Mouse (Mus musculus): ENCODE data around the gene Taf1a. TPM values are rescaled to one million over a fixed set of nuclear protein-coding genes. Genes with fewer than 3 reads are reported as not detected.
"Not testable (repeated sequence)": the region's sequence is repeated elsewhere in the genome, so short reads cannot be mapped to it uniquely, and the experiment has no call there.

Gene Taf1a
- polyA plus RNA-seq (2017; shearing (Covaris generic)): 10 to 100 TPM; 31.3 to 39.7 TPM

DNA sequence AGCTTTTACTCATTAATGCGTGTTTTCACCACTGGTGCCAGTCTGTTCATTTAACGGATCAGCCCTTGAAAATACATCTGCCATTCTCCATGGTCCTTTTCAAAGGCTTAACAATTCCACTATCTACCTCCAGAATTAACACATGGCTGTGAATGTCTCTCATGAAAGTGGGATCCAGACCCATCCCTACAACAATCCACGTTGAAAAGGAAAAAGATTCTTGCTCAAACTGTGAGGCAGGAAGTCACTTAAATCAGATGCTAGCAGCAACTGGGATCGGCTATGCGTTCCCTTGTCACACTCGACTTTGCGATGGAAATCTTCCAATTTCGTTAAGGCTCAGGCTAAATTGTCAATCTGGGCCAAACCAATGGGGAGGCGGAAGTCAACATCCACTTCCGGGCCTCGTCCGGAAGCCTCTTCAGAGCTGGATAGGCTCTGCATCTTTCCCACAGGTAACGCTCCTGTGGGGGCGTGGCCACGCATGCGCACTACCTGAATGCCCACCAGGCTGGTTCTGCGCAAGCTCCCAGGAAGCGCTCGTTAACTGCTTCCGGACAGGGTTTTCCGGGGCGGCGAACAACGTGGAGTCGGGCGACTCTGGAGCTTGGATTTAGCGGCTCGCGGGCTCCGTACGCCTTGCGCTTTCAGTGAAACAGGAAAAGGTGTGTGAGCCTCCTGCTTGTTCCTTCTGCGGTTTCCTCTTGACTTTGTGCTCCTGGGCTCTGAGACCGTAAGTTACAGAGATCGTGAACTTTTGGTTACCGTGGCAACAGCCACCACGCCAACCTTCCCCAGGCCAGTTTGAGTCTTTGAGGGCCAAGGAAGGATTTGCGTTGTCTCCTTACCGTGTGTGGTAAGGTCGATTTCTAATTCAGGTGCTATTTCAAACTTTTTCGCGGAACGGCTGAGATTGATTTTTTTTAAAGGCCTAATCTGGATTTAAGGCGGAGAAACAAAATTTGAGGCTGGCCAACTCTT, at the start of gene Taf1a:
TSS of gene Taf1a (plus strand) at position 556 of the 981 bp plus-strand sequence.
- ATAC-seq: peak; percentile 99

DNA sequence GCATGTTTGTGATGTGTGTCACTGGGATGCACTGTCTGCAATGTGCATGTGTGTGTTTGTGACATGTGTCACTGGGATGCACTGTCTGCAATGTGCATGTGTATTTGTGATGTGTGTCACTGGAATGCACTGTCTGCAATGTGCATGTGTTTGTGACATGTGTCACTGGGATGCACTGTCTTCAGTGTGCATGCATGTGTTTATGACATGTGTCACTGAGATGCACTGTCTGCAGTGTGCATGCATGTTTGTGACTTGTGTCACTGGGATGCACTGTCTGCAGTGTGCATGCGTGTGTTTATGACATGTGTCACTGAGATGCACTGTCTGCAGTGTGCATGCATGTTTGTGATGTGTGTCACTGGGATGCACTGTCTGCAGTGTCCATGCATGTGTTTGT, 45.9 kb upstream of the Taf1a start:
- ATAC-seq: not testable (repeated sequence)

DNA sequence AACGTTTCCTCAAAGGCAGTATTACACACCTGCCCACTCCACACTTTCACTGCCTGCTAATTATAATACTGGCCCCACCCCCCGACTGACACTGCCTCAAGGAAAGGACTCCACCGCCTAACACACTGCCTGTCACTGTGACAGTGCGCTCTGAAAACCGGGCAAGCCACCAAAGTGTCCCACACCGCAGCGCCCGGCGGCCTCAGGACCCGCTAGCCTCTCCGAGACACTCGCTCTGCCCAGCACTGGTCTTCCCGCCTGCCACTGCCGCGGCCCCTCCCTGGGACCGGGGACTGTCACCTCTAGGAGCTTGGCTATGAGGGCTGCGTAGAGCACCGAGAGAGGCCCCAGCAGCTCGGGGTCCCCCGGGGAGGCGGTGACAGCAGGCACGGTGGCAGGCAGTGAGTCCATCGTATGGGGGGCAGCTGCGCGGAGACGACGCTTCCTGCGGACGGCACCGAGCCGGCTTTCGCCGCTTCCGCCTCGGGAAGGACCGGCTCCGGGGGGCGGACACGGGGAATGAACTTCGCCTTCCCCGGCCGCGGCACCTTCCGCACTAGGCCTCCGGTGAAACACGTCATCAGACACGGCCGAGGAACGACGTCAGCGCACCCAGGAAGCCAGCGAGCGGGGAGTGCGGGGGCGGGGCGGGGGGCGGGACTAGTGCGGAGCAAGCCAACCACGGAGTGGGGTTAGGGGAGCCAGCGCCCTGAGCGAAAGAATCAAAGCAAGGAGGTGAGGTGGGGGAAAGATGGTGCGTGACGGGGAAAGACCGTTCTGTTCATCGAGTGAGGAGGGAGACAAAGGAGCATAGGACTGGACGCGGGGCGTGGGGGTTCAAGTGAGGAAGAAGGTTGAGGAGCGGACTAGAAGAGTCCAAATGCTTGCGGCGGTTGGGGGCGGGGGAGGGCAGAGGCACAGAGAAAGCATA, 43.6 kb upstream of the Taf1a start:
- ATAC-seq: peak; percentile 89

DNA sequence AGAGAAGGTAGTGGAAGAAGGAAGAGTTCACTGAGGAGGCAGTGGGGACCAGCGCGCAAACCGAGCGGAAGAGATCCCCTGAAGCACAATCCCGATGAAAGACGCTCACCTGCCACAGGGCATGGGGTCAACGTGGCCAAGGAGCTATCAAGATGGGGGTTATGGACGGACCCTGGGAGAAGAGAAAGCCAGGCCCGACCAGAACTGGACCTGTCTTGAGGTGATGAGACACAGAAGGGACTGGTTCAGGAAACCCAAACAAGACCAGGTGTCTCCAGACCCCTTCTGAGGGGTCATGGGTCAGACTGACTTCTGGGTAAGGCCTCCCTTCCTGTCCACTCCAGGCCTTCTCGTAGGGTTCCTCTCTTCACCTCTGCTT, 43.0 kb upstream of the Taf1a start:
- no peak for ATAC-seq

DNA sequence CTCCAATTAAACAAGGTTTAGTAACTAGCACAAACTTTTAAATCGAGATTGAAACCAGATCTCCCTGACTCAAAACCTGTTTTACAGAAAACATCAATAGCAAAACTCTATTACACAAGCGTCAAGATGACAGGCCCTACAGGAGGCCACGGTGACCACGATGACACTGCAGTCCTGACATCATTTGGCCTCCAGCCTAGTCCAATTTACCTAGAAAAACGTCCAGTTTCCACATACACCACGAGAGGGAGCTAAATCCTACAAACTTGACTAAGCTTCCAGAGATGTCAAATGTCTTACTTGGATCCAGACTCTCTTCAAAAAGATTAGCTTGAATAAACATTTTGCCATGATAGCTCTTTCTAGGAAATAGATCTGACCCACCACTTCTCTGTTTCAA, 38.9 kb upstream of the Taf1a start:
- peak; percentile 48 for ATAC-seq

DNA sequence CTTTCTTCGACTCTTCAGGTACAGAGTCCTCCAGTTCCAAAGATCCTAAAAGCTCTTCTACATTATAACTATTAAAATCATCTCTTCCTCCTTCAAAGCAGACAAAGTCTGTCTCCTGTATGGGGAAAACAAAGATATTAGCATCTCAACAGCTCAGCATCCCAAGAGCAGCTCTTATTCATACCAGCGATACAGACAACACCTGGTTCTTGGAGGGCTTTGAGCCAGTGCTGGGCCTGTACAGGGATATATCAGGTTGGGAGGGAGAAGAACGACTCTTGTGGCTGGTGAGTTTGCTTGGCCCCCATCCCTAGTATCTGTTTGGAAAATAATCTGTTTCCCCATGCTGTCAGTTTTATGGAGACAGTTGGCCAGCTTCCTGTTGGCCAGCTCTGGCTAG, 29.9 kb upstream of the Taf1a start:
- no peak for ATAC-seq

DNA sequence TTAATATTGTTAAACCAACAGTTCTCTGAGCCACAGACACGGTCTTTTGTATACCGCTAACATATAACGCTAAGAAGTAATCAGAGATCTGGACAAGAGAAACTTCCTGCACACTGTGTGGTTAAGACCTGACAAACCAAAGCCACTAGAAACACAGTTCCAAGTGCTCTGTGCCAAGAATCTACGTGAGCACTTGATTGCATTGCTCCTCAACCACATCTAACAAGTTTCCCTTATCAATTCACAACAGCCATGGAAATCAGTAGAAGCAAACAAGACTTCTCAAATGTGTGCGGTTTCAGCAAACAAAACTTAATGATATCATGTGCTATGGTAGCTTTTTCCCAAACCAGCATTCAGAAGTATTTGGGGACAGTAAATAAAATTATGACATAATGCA, 26.5 kb upstream of the Taf1a start:
- ATAC-seq: no peak

DNA sequence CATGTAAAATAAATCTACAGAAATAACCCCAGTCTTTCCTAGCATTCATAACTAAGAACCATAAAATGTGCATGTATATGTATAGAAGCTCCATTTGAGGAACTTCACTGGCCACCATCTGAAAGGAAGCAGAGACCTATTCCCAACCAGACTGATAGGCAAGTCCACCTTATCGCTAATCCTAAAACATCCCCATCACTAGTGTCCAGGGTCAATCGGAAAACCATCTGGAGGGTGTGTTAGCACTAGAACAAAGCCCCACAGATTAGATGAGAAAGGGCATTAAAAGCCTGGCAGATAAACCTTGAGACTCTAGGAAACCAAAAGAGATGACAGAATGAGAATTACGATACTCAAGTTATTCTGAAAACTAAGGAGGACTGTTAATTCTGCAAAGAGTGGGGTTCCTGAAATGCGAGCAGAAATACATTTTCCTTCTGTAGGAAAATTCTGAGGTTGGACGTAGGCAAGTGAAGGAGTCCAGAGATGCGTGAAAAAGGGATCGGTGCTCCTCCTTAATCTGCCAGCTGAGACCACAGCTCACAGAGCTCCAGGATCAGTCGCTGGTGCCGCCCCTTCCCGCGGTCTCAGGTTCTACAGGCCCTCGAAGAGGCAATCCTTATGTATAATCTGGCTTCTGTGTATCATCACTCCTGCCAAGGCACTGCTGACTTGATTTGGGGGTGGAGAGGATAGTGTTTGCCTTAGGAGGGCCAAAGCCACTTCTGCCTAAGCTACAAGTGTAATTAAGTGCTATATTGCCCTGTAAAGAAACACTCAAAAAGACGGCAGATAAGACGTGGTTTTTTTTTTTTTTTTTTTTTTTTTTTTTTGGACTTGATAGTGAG, 25.8 kb upstream of the Taf1a start:
- ATAC-seq: no peak

DNA sequence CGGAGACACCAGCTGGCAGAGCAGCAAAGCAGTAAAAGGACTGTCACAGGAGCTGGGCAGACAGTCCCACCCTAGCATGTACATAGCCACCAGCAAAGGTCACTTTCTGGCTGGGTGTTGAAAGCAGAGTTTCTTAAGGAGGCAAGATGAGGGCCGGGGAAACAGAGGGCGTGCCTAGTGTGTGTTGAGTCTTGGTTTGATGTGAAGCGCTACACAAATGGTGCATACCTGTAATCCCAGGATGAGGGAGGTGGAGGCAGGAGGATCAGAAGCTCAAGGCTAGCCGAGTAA, 25.3 kb upstream of the Taf1a start:
- no peak for ATAC-seq

DNA sequence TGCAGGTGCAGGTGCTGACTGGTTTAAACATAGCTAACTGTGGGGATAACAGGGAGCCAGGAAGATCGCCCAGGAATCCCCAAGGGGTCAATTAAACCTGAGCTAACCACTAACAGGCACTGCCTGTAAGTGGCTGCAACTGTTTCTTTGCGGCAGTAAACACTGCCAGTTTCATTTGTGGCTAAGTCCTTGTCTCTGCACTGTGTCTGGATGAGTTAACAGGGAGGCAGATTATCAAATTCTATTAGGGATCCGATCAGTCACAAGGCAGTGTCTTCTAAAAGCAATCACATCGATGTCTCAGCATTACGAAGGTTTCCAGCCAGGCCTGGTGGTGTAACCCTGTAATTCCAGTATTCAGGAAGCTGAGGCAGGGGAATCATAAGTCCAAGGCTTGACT, 22.4 kb upstream of the Taf1a start:
- no peak for ATAC-seq

DNA sequence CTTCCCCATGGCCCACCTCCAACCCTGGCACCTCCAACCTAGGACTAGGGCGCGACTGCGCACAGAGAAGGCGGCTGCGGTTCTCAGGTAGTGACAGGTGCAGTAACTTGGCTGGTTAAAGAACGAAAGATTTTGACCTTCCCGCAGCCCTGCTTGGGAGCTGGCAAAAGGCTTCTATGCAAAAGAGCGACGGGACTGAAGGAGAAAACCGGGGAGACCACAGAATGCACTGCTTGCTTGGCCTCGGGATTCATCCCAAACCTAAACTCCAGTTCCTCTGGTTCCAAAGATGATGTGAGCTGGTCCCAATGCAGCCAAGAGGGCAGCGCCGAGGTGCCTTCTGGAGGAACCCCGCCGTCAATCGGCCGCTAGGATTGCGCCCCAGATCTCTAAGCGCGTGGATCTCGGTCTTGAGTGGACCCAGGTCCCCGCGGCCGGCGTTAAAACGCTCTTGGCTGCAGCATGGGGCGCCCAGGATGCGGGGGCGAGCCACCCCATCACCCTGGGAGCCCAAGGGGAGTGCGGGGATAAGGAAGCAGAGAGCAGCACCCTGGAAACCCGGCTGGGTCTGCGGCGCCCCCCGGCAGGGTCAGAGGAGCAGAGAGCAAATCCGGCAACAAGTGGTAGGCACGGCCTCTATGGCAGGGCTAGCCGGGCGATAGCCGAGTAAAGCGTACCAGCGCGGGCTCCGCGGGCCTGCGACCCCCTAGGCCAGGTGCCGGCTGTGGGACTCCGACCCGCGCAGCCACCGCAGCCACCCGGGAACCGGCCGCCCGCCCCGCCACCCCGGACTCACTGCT, 20.0 kb upstream of the Taf1a start:
- peak; percentile 24 for ATAC-seq

DNA sequence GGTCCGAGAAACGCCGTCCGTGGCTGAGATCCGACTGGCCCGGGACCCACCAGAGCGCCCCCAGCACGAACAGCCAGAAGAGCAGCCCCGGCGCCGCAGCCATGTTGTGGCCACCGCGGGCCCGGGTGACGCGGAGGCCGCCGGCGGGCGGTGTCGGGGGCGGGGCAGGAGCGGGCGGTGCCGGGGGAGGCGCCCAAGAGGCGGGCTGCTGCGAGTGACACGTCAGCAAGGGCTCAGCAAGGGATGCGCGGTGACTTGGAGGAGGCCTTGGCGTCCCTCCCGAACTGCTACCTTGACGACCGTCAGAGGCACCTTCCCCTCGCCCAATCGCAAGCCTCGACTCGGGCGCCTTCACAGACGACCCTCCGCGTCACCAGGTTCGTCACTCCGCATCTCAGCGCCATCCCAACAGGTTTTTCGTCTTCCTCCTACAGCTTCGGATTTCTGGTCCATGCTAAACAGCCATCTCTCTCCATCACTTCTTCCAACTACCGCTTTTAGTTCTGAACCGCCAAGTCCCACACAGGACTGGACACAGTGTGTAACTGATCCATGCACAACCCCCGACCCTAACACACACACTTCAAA, 19.3 kb upstream of the Taf1a start, which contains the start of gene Mia3:
TSS of gene Mia3 (minus strand) at position 127 of the 588 bp plus-strand sequence.
- peak; percentile 97 for ATAC-seq

DNA sequence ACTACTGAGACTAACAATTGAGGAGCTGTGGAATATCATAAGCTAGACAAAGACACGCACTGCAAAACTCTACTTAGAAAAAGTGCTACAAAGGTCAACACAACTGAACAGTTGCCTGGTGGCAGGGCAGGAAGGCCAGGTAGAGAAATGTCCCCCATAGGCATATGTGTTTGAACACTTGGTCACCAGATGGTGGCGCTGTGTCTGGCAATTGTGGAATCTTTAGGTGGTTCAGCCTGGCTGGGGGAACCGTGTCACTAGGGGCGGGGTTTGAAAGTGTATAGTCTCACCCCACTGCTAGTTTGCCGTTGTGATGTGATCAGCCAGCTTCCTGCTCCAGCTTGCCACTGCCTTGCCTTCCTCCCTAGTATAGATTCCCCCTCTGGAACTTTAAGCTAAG, 14.1 kb upstream of the Taf1a start:
- no peak for ATAC-seq

DNA sequence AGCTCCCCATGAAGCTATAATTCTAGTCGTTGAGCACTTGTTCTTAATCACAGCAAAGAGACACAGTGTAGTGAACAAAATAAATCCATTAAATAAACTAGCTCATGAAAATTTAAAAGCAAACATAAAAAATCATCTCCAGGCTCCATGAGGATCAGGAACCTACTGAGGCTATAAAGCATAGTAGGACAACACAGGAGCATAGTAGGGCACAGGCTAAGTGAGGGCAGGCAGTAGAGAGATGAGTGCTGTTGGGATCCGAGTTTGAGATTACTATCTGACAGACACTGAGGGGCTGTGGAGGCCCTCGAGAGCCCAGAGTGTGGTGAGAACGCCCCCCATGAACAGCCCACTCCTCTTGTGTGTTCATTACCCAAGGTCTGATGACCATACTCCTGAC, 11.7 kb upstream of the Taf1a start:
- ATAC-seq: no peak

DNA sequence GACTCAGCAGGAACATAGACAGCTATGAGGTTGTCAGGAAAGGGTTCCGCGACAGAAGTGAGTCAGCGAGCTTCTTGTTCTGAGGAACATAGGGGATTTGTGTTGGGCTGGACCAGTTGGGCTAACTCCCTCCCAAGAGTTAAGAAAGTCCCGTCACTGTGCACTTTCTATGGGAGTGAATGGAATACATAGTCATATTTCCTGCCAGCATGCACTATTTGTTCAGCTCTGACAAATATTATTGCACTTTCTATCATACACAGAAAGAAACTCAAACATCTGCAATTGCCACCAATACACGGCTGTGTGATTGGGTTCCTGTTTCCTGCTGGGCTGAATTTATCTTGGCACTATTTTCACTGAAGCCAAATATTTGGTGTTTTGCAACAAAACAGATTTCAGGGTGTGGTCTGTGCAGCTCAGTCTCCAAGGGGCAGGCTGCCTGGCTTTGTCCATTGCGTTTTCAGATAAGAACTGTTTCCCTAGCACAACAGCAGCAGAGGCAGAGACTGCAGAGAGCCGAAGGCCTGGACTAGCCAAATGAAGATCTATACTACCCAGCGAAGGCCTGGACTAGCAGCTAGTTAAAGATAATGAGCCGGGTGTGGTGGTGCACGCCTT, 10.3 kb upstream of the Taf1a start:
- ATAC-seq: no peak

DNA sequence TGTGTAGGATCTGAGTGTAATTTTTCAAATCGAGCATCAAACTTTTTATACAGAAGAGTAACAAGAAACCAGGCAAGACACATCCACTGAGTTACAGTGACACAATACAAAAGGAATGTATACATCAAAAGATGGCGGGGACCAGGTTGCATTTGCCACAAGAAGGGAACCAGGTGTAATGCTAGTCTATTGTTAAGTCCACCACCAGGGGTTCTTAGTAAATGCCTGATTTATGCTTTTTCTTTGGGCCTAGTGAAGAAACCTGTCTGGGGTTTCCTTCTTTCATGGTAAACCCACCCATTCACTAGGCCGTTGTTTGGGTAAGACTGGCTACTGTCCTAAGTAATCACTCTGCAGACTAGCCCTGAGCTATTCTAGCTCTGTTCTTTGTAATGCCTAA, 9.4 kb upstream of the Taf1a start:
- not testable (repeated sequence) for ATAC-seq

DNA sequence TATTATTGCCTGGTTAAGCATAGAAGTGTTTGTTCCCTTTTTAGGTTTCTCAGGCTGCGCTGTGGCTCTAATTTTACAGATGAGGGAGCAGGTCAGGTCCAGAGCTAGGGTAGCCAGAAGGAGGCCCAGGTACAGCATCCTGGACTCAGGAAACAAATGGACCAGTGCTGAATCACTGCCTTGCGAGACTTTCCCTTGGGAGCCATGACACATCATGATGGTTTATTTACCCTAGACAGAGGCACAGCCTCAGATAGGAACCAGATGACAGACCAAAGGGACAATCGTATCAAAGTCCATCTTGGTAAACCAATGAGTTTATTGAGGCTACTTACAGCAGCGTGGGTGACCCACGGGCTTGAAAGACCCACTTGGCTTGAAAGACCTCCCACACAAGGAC, 7.0 kb upstream of the Taf1a start:
- no peak for ATAC-seq

DNA sequence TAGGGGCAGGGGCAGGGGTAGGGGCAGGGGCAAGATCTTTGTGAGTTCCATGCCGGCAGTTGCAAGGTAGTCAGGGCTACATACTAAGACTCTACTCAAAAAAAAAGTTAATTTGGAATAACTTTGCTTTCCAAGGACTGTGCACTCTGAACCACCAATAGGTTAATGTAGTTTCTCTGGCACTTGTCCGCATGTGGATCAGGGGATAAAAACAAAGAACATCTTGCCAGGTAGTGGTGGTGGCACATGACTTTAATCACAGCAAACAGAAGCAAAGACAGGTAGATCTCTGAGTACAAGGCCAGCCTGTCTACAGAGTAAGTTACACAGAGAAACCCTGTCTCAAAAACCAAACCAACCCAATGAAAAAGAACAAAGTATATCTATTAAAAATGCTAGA, 6.2 kb upstream of the Taf1a start:
- ATAC-seq: no peak

DNA sequence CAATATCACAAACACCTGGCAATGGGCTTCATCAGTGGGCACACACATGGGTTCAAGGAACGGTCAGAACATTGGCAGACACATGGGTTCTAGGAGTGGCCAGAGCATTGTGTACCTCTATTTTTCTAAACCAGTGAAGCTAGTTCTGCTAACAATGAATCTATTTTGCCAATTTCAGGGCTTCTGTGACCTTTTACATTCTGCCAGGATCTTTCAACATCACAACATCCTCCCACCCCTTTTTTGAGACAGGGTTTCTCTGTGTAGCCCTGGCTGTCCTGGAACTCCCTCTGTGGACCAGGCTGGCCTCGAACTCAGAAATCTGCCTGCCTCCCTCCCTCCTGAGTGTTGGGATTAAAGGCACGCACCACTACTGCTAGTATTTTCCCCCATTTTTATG, 1.4 kb upstream of the Taf1a start:
- ATAC-seq: not testable (repeated sequence)

DNA sequence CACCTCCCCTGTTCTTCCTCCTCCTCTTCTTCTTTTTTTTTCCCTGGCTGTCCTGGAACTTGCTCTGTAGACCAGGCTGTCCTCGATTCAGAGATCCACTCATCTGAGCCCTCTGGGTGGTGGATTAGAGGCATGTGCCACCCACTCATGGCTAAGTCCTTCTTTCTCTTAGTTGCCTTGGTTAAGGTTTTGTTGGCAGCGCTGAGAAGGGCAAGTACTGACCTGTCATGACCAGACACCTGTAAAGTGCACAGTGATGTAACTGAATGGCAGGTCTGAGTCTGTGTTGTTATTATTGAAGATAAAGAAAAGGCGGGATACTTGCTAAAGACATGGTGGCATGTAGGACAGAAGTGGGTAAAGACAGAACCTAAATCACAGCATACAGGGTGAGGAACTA, 14.6 kb downstream of the Taf1a start:
- no peak for ATAC-seq

Data from CD4-positive, CD25-positive, alpha-beta regulatory T cell, adult 4 months (primary cell).